Mouse (Mus musculus): Measurements from ENCODE around the gene Ddx27.

- TF ChIP-seq CTCF (conservative IDR thresholded peaks at IDR 0.05; ENCODE audit: insufficient read depth, insufficient read length, low read depth, low read length) (no peak), POLR2A (IDR thresholded peaks at IDR 0.05; ENCODE audit: low read depth, low read length) (no peak)
Observed at GRCm38 (mm10) chr2:167064601-167065295, 49.8 kb downstream of the Ddx27 start.

Measured in kidney, adult 2 months (tissue).